Mouse (Mus musculus) urinary bladder, postnatal 4 days (tissue): ENCODE results near the gene 4933411K16Rik.
A peak's percentile ranks its signal among the peaks of the same experiment; 100 is the strongest.
"Not testable (repeated sequence)": the region's sequence is repeated elsewhere in the genome, so short reads cannot be mapped to it uniquely, and the experiment has no call there.

ENCODE experiments used
- DNase-seq, 2 experiments: peaks; one replicate each; pipeline ENCODE4 v3.0.0; 2021 to 2022; ENCODE audit warnings: low spot score in 2 of 2

Gene 4933411K16Rik

GRCm38 (mm10) chr19:42079006-42079405 is 27.0 kb downstream of the 4933411K16Rik start:
- DNase-seq, result no peak

- no peak for DNase-seq
These were observed 27.9 kb downstream of the 4933411K16Rik start for GRCm38 (mm10) chr19:42079950-42080349.

- DNase-seq, result no peak
These were observed 28.4 kb downstream of the 4933411K16Rik start for GRCm38 (mm10) chr19:42080469-42080868.

GRCm38 (mm10) chr19:42081613-42082012 is 29.6 kb downstream of the 4933411K16Rik start:
- not testable (repeated sequence) for DNase-seq

- no peak for DNase-seq
These were observed 33.6 kb downstream of the 4933411K16Rik start for GRCm38 (mm10) chr19:42085690-42086089.

GRCm38 (mm10) chr19:42086166-42086565 is 34.1 kb downstream of the 4933411K16Rik start, which contains the start of gene Morn4:
Gene Morn4, minus strand, starts transcription at chr19:42086357.
- DNase-seq, result peak; percentile 82 to 88

- peak; percentile 39 to 63 for DNase-seq
These were observed 37.2 kb downstream of the 4933411K16Rik start for GRCm38 (mm10) chr19:42089103-42089747.

- DNase-seq, result peak; percentile 98 to 99
These were observed 37.9 kb downstream of the 4933411K16Rik start, which contains the start of gene Pi4k2a for GRCm38 (mm10) chr19:42089748-42090595. Gene Pi4k2a, plus strand, starts transcription at chr19:42090470.

GRCm38 (mm10) chr19:42090637-42091141 is 38.6 kb downstream of the 4933411K16Rik start:
- DNase-seq, result peak in 1 of 2 experiments; percentile 67

GRCm38 (mm10) chr19:42099406-42099805 is 47.4 kb downstream of the 4933411K16Rik start:
- DNase-seq, result no peak
